Mouse (Mus musculus): ENCODE results near the gene Sass6. TPM values are rescaled to one million over a fixed set of nuclear protein-coding genes. Genes with fewer than 3 reads are reported as not detected.
"Not testable (repeated sequence)": the region's sequence is repeated elsewhere in the genome, so short reads cannot be mapped to it uniquely, and the experiment has no call there.

Gene Sass6
- polyA plus RNA-seq, 1 experiment from 2014 or later, result 16.5 TPM

GRCm38 (mm10) chr3:116654051-116654450, 59.3 kb downstream of the Sass6 start:
- WGBS, result 95% methylated on average over 11 of the region's 11 CpGs

GRCm38 (mm10) chr3:116656184-116656965, 61.6 kb downstream of the Sass6 start:
- WGBS, result 77% methylated on average over 7 of the region's 7 CpGs
- H3K4me1 ChIP-seq, result peaks cover 11% of the 10 kb centered on the region
- no peaks in the 10 kb centered on the region for H3K36me3 ChIP-seq
- no peak overlapping the region for H3K4me2 ChIP-seq
- H3K27me3 ChIP-seq, result no peaks in the 10 kb centered on the region
- H3K27ac ChIP-seq, result no peak overlapping the region
- no peak overlapping the region for H3K4me3 ChIP-seq
- no peaks in the 10 kb centered on the region for H3K9me3 ChIP-seq
- no peak for ATAC-seq (ENCODE audit: insufficient number of reproducible peaks, low FRiP score, low TSS enrichment, low read depth)
- no peak overlapping the region for H3K9ac ChIP-seq

More at GRCm38 (mm10) chr3:116654051-116654450, 59.3 kb downstream of the Sass6 start:
- H3K27ac ChIP-seq; H3K27me3 ChIP-seq; H3K4me1 ChIP-seq; H3K4me2 ChIP-seq; ATAC-seq (ENCODE audit: insufficient number of reproducible peaks, low FRiP score, low TSS enrichment, low read depth); H3K4me3 ChIP-seq; H3K9ac ChIP-seq; H3K9me3 ChIP-seq: not testable (repeated sequence)
- H3K36me3 ChIP-seq, result peaks cover 14% of the 10 kb centered on the region

- Histone ChIP-seq H3K27ac (no peak overlapping the region), H3K36me3 (no peaks in the 10 kb centered on the region), H3K9ac (no peak overlapping the region), H3K27me3 (no peaks in the 10 kb centered on the region), H3K9me3 (no peaks in the 10 kb centered on the region), H3K4me3 (no peak overlapping the region), H3K4me2 (no peak overlapping the region), H3K4me1 (peaks cover 8% of the 10 kb centered on the region)
- ATAC-seq (ENCODE audit: insufficient number of reproducible peaks, low FRiP score, low TSS enrichment, low read depth), result no peak
- WGBS, result 60% methylated on average over 15 of the region's 15 CpGs
These were observed 64.3 kb downstream of the Sass6 start for GRCm38 (mm10) chr3:116658928-116659565.

- H3K27ac ChIP-seq, result no peak overlapping the region
- 79% methylated on average over 13 of the region's 13 CpGs for WGBS
- no peak overlapping the region for H3K4me2 ChIP-seq
- H3K9me3 ChIP-seq, result no peaks in the 10 kb centered on the region
- H3K27me3 ChIP-seq, result no peaks in the 10 kb centered on the region
- H3K9ac ChIP-seq, result no peak overlapping the region
- H3K36me3 ChIP-seq, result no peaks in the 10 kb centered on the region
- H3K4me1 ChIP-seq, result peaks cover 8% of the 10 kb centered on the region
- no peak overlapping the region for H3K4me3 ChIP-seq
- ATAC-seq (ENCODE audit: insufficient number of reproducible peaks, low FRiP score, low TSS enrichment, low read depth), result no peak
These were observed 65.2 kb downstream of the Sass6 start for GRCm38 (mm10) chr3:116659856-116660430.

- Histone ChIP-seq H3K27me3 (no peaks in the 10 kb centered on the region), H3K9ac (peak overlapping the region; percentile 95), H3K4me3 (peak overlapping the region; percentile 97), H3K4me2 (peak overlapping the region; percentile 57), H3K4me1 (peaks cover 8% of the 10 kb centered on the region), H3K36me3 (no peaks in the 10 kb centered on the region), H3K9me3 (no peaks in the 10 kb centered on the region), H3K27ac (peak overlapping the region; percentile 95)
- WGBS, result 3% methylated on average over 16 of the region's 16 CpGs
- no peak for ATAC-seq (ENCODE audit: insufficient number of reproducible peaks, low FRiP score, low TSS enrichment, low read depth)
These were observed 66.6 kb downstream of the Sass6 start for GRCm38 (mm10) chr3:116661288-116661869.

- no peaks in the 10 kb centered on the region for H3K36me3 ChIP-seq
- no peaks in the 10 kb centered on the region for H3K9me3 ChIP-seq
- ATAC-seq (ENCODE audit: insufficient number of reproducible peaks, low FRiP score, low TSS enrichment, low read depth), result peak; percentile 86
- peak overlapping the region; percentile 97 for H3K4me3 ChIP-seq
- peaks cover 8% of the 10 kb centered on the region for H3K4me1 ChIP-seq
- H3K27ac ChIP-seq, result peak overlapping the region; percentile 95
- H3K9ac ChIP-seq, result peak overlapping the region; percentile 95
- WGBS, result under 1% methylated on average over 67 of the region's 68 CpGs
- no peaks in the 10 kb centered on the region for H3K27me3 ChIP-seq
- peak overlapping the region; percentile 57 for H3K4me2 ChIP-seq
These were observed 67.2 kb downstream of the Sass6 start for GRCm38 (mm10) chr3:116661870-116662414.

GRCm38 (mm10) chr3:116662463-116662863, 67.7 kb downstream of the Sass6 start, which contains the start of gene Mfsd14a:
Gene Mfsd14a, minus strand, starts transcription at chr3:116662677.
- Histone ChIP-seq H3K27ac (peak within 1 kb of the TSS; percentile 95), H3K4me1 (peaks cover 8% of the 10 kb centered on the region), H3K36me3 (no peaks in the 10 kb centered on the region), H3K9ac (peak within 1 kb of the TSS; percentile 95), H3K4me2 (peak within 1 kb of the TSS; percentile 57), H3K4me3 (peak within 1 kb of the TSS; percentile 97), H3K27me3 (no peaks in the 10 kb centered on the region), H3K9me3 (no peaks in the 10 kb centered on the region)
- under 1% methylated on average over 39 of the region's 39 CpGs for WGBS
- peak; percentile 99 for ATAC-seq (ENCODE audit: insufficient number of reproducible peaks, low FRiP score, low TSS enrichment, low read depth)

GRCm38 (mm10) chr3:116664281-116664680, 69.5 kb downstream of the Sass6 start:
- not testable (repeated sequence) for H3K4me2 ChIP-seq; ATAC-seq (ENCODE audit: insufficient number of reproducible peaks, low FRiP score, low TSS enrichment, low read depth); H3K27ac ChIP-seq; H3K4me3 ChIP-seq; H3K9me3 ChIP-seq; H3K4me1 ChIP-seq; H3K36me3 ChIP-seq; H3K9ac ChIP-seq; H3K27me3 ChIP-seq
- 88% methylated on average over 9 of the region's 9 CpGs for WGBS

Other genes with a start within 250 kb of the Sass6 start
- 6.4 and 6.7 TPM in 2 replicates for gene Cdc14a, start 170.9 kb upstream of the Sass6 start, polyA plus RNA-seq (2015; fragmentation: Nextera tagmentation; extraction: Ambion mirVana)
- 57.0 and 60.6 TPM in 2 replicates for gene Rtca, start 86.8 kb upstream of the Sass6 start, polyA plus RNA-seq (2015; fragmentation: Nextera tagmentation; extraction: Ambion mirVana)
- 14.5 and 15.7 TPM in 2 replicates for gene Dbt, start 81.9 kb upstream of the Sass6 start, polyA plus RNA-seq (2015; fragmentation: Nextera tagmentation; extraction: Ambion mirVana)
- 1.1 and 3.2 TPM in 2 replicates for gene Lrrc39, start 32.0 kb upstream of the Sass6 start, polyA plus RNA-seq (2015; fragmentation: Nextera tagmentation; extraction: Ambion mirVana)
- 27.9 and 32.3 TPM in 2 replicates for gene Trmt13, start 19.6 kb downstream of the Sass6 start, polyA plus RNA-seq (2015; fragmentation: Nextera tagmentation; extraction: Ambion mirVana)
- gene Mfsd14a, start 67.7 kb downstream of the Sass6 start, polyA plus RNA-seq (2015; fragmentation: Nextera tagmentation; extraction: Ambion mirVana), result 75.1 and 75.3 TPM in 2 replicates
- not detected in 2 replicates for gene Gm43191, start 86.3 kb downstream of the Sass6 start, polyA plus RNA-seq (2015; fragmentation: Nextera tagmentation; extraction: Ambion mirVana)
- gene Slc35a3, start 117.8 kb downstream of the Sass6 start, polyA plus RNA-seq (2015; fragmentation: Nextera tagmentation; extraction: Ambion mirVana), result 11.4 and 12.5 TPM in 2 replicates
- 24.0 and 37.2 TPM in 2 replicates for gene Agl, start 213.2 kb downstream of the Sass6 start, polyA plus RNA-seq (2015; fragmentation: Nextera tagmentation; extraction: Ambion mirVana)

All from limb, embryonic 15.5 days (tissue).